Mouse (Mus musculus): Measurements from ENCODE around the gene Itgb1bp1. TPM values are rescaled to one million over a fixed set of nuclear protein-coding genes. Genes with fewer than 3 reads are reported as not detected.

Itgb1bp1 gene
- polyA plus RNA-seq, 1 experiment from 2014 or later, result 38.7 TPM

GRCm38 (mm10) chr12:21234560-21234959 is 51.5 kb downstream of the Itgb1bp1 start:
- WGBS, result 76% methylated on average over 2 of the region's 2 CpGs
- peaks cover 9% of the 10 kb centered on the region for H3K36me3 ChIP-seq (ENCODE audit: control insufficient read depth, insufficient read depth)

GRCm38 (mm10) chr12:21233727-21234126 is 52.4 kb downstream of the Itgb1bp1 start:
- 89% methylated on average over 7 of the region's 7 CpGs for WGBS
- ATAC-seq (replicated peaks; ENCODE audit: extremely low read depth, insufficient read depth, low FRiP score), result no peak
- Histone ChIP-seq H3K4me1 (ENCODE audit: control insufficient read depth, insufficient read depth, low read length) (no peaks in the 10 kb centered on the region), H3K9me3 (replicated peaks; ENCODE audit: control insufficient read depth, low read length) (no peaks in the 10 kb centered on the region), H3K4me3 (ENCODE audit: low read length) (no peak overlapping the region), H3K9ac (ENCODE audit: low read length) (no peak overlapping the region), H3K4me2 (ENCODE audit: low read depth, low read length) (no peak overlapping the region), H3K36me3 (ENCODE audit: control insufficient read depth, insufficient read depth) (peaks cover 7% of the 10 kb centered on the region), H3K27me3 (ENCODE audit: control insufficient read depth, insufficient read depth, low read length) (no peaks in the 10 kb centered on the region), H3K27ac (ENCODE audit: low read length) (no peak overlapping the region)

More at GRCm38 (mm10) chr12:21234560-21234959, 51.5 kb downstream of the Itgb1bp1 start:
- no peaks in the 10 kb centered on the region for H3K9me3 ChIP-seq (replicated peaks; ENCODE audit: control insufficient read depth, low read length)
- H3K9ac ChIP-seq (ENCODE audit: low read length), result no peak overlapping the region
- H3K27ac ChIP-seq (ENCODE audit: low read length), result no peak overlapping the region
- no peaks in the 10 kb centered on the region for H3K4me1 ChIP-seq (ENCODE audit: control insufficient read depth, insufficient read depth, low read length)
- H3K27me3 ChIP-seq (ENCODE audit: control insufficient read depth, insufficient read depth, low read length), result no peaks in the 10 kb centered on the region
- H3K4me3 ChIP-seq (ENCODE audit: low read length), result no peak overlapping the region
- ATAC-seq (replicated peaks; ENCODE audit: extremely low read depth, insufficient read depth, low FRiP score), result no peak
- H3K4me2 ChIP-seq (ENCODE audit: low read depth, low read length), result no peak overlapping the region

GRCm38 (mm10) chr12:21229076-21229918 is 56.8 kb downstream of the Itgb1bp1 start:
- Histone ChIP-seq H3K4me3 (ENCODE audit: low read length) (no peak overlapping the region), H3K9ac (ENCODE audit: low read length) (no peak overlapping the region), H3K36me3 (ENCODE audit: control insufficient read depth, insufficient read depth) (peaks cover 7% of the 10 kb centered on the region), H3K4me2 (ENCODE audit: low read depth, low read length) (no peak overlapping the region), H3K27me3 (ENCODE audit: control insufficient read depth, insufficient read depth, low read length) (no peaks in the 10 kb centered on the region), H3K27ac (ENCODE audit: low read length) (no peak overlapping the region), H3K4me1 (ENCODE audit: control insufficient read depth, insufficient read depth, low read length) (peaks cover 15% of the 10 kb centered on the region), H3K9me3 (replicated peaks; ENCODE audit: control insufficient read depth, low read length) (no peaks in the 10 kb centered on the region)
- ATAC-seq (replicated peaks; ENCODE audit: extremely low read depth, insufficient read depth, low FRiP score), result no peak
- WGBS, result 71% methylated on average over 17 of the region's 17 CpGs

- H3K4me2 ChIP-seq (ENCODE audit: low read depth, low read length), result no peak overlapping the region
- H3K4me1 ChIP-seq (ENCODE audit: control insufficient read depth, insufficient read depth, low read length), result peaks cover 15% of the 10 kb centered on the region
- H3K27me3 ChIP-seq (ENCODE audit: control insufficient read depth, insufficient read depth, low read length), result no peaks in the 10 kb centered on the region
- ATAC-seq (replicated peaks; ENCODE audit: extremely low read depth, insufficient read depth, low FRiP score), result no peak
- H3K27ac ChIP-seq (ENCODE audit: low read length), result no peak overlapping the region
- peaks cover 7% of the 10 kb centered on the region for H3K36me3 ChIP-seq (ENCODE audit: control insufficient read depth, insufficient read depth)
- 88% methylated on average over 4 of the region's 4 CpGs for WGBS
- H3K9ac ChIP-seq (ENCODE audit: low read length), result no peak overlapping the region
- H3K9me3 ChIP-seq (replicated peaks; ENCODE audit: control insufficient read depth, low read length), result no peaks in the 10 kb centered on the region
- H3K4me3 ChIP-seq (ENCODE audit: low read length), result no peak overlapping the region
Measured at GRCm38 (mm10) chr12:21228650-21229049, 57.4 kb downstream of the Itgb1bp1 start.

DNA sequence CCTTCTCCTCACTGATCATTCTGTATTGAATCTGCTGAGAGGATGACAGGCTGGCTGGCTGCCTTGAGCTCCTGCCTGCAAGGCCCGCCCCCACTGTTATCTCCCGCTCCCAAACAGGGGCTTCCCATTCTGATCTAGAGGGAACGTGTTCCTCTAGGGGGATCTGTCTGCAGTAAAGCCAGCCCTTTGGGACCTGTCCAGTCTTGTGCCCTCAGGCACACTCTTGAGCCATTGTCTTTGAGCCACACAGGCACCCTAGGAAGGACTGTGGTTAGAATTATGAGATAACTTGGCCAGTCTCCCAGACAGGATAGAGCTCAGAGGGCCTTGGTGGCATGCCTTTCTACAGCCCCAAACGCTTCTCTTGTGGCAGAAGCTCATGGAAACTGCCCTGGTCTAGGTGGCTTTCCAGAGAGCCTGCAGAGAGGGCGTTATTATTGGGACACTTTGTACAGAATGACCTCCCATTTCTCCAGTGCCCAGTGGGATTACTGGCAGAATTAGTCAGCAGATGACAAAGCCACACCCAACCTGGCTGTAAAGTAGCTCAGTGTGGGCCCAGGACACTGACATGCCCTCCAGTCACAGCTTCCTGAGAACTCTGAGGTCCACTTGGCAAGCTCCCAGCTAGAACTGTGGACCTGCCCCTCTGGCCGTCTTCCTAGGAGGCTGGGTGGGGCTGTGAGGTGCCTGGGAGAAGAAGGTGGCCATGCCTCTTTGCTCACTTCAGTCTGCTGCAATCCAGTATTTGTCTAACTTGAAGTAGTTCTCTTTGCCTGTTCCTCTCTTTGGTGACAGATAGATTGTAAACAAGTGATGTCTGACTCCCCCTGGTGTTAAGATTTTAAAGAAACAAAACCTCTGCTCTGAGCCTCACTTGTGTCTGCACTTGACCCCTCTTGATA is 58.8 kb downstream of the Itgb1bp1 start:
- Histone ChIP-seq H3K9ac (ENCODE audit: low read length) (no peak overlapping the region), H3K4me2 (ENCODE audit: low read depth, low read length) (no peak overlapping the region), H3K4me3 (ENCODE audit: low read length) (no peak overlapping the region), H3K4me1 (ENCODE audit: control insufficient read depth, insufficient read depth, low read length) (peaks cover 15% of the 10 kb centered on the region), H3K27me3 (ENCODE audit: control insufficient read depth, insufficient read depth, low read length) (no peaks in the 10 kb centered on the region), H3K36me3 (ENCODE audit: control insufficient read depth, insufficient read depth) (peaks cover 7% of the 10 kb centered on the region), H3K27ac (ENCODE audit: low read length) (peak overlapping the region; percentile 76), H3K9me3 (replicated peaks; ENCODE audit: control insufficient read depth, low read length) (no peaks in the 10 kb centered on the region)
- peak; percentile 83 for ATAC-seq (replicated peaks; ENCODE audit: extremely low read depth, insufficient read depth, low FRiP score)
- 15% methylated on average over 6 of the region's 6 CpGs for WGBS

DNA sequence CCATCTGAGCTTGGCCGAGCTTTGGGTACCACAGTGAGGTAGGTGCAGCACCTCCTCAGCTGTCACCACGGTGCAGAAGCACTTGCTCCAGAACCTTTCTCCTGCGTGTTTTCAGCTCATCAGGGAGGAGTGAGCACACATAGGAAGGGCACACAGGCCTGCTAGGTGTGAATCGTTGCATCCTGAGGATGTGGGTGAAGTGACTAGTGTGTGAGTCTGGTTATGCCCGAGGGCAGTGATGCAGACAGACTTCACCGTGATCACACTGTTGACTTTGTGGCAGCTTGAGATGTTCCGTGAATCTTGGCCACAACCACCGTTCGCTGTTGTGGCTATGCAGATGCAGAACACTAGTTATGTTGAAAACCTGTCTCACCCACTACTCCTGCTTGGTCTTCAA is 59.8 kb downstream of the Itgb1bp1 start:
- no peak overlapping the region for H3K27ac ChIP-seq (ENCODE audit: low read length)
- peaks cover 2% of the 10 kb centered on the region; the same call in 1 of the 2 replicates for H3K36me3 ChIP-seq (ENCODE audit: control insufficient read depth, insufficient read depth)
- H3K9me3 ChIP-seq (replicated peaks; ENCODE audit: control insufficient read depth, low read length), result no peaks in the 10 kb centered on the region
- H3K4me1 ChIP-seq (ENCODE audit: control insufficient read depth, insufficient read depth, low read length), result peaks cover 15% of the 10 kb centered on the region
- 80% methylated on average over 9 of the region's 9 CpGs for WGBS
- no peak overlapping the region for H3K4me2 ChIP-seq (ENCODE audit: low read depth, low read length)
- no peak overlapping the region for H3K9ac ChIP-seq (ENCODE audit: low read length)
- no peaks in the 10 kb centered on the region for H3K27me3 ChIP-seq (ENCODE audit: control insufficient read depth, insufficient read depth, low read length)
- no peak overlapping the region for H3K4me3 ChIP-seq (ENCODE audit: low read length)
- no peak for ATAC-seq (replicated peaks; ENCODE audit: extremely low read depth, insufficient read depth, low FRiP score)

GRCm38 (mm10) chr12:21225358-21225757 is 60.7 kb downstream of the Itgb1bp1 start:
- 0 out of 2 replicates have a peak, but pooled peaks cover 2% of the 10 kb centered on the region for H3K36me3 ChIP-seq (ENCODE audit: control insufficient read depth, insufficient read depth)
- H3K4me1 ChIP-seq (ENCODE audit: control insufficient read depth, insufficient read depth, low read length), result peaks cover 15% of the 10 kb centered on the region
- H3K27me3 ChIP-seq (ENCODE audit: control insufficient read depth, insufficient read depth, low read length), result no peaks in the 10 kb centered on the region
- H3K4me2 ChIP-seq (ENCODE audit: low read depth, low read length), result no peak overlapping the region
- WGBS, result 77% methylated on average over 8 of the region's 8 CpGs
- H3K9ac ChIP-seq (ENCODE audit: low read length), result no peak overlapping the region
- no peak overlapping the region for H3K27ac ChIP-seq (ENCODE audit: low read length)
- no peaks in the 10 kb centered on the region for H3K9me3 ChIP-seq (replicated peaks; ENCODE audit: control insufficient read depth, low read length)
- no peak for ATAC-seq (replicated peaks; ENCODE audit: extremely low read depth, insufficient read depth, low FRiP score)
- H3K4me3 ChIP-seq (ENCODE audit: low read length), result no peak overlapping the region

DNA sequence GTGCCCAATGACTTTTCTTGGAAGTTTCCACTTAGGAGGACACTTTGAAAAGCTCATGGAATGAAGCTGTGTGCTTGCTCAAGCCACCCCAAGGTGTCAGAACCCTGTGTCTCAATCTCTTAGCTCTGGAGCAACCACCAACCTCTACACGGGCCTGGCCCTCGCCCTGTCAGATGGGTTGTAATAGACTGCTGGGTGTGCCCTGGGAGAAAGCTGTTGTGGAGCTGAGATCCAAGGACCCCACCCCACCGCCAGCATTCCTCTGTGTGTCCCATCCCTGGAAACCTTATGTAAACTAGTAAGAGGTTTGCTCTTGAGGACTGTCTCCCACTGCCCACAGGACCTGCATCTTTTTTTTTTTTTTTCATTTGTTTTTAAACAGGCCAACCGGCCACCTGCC is 62.2 kb downstream of the Itgb1bp1 start:
- Histone ChIP-seq H3K4me2 (ENCODE audit: low read depth, low read length) (no peak overlapping the region), H3K9me3 (replicated peaks; ENCODE audit: control insufficient read depth, low read length) (no peaks in the 10 kb centered on the region), H3K4me1 (ENCODE audit: control insufficient read depth, insufficient read depth, low read length) (peaks cover 15% of the 10 kb centered on the region), H3K27me3 (ENCODE audit: control insufficient read depth, insufficient read depth, low read length) (no peaks in the 10 kb centered on the region), H3K27ac (ENCODE audit: low read length) (no peak overlapping the region), H3K36me3 (ENCODE audit: control insufficient read depth, insufficient read depth) (no peaks in the 10 kb centered on the region), H3K9ac (ENCODE audit: low read length) (no peak overlapping the region), H3K4me3 (ENCODE audit: low read length) (no peak overlapping the region)
- no peak for ATAC-seq (replicated peaks; ENCODE audit: extremely low read depth, insufficient read depth, low FRiP score)
- WGBS, result 87% methylated on average over 4 of the region's 4 CpGs

DNA sequence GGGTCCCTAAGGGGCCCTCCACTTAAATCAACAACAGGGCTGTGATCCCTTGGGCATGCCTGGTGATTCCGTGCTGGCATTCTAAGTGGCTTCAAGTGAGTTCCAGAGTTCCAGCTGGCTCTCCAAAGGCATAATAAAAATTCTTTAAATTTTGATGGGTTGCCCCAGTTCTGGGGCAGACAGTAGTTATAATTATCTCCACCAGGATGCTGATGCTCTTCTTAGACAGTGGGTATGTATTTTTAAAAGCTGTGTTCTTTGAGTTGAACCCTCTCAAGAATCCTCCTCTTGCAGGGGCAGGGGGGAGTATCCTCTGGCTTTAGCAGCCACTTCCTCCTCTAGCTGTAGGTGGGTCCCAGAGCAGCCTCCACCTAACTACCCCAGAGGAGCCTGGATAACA is 65.5 kb downstream of the Itgb1bp1 start:
- no peak for ATAC-seq (replicated peaks; ENCODE audit: extremely low read depth, insufficient read depth, low FRiP score)
- Histone ChIP-seq H3K4me3 (ENCODE audit: low read length) (no peak overlapping the region), H3K9ac (ENCODE audit: low read length) (no peak overlapping the region), H3K4me2 (ENCODE audit: low read depth, low read length) (no peak overlapping the region), H3K36me3 (ENCODE audit: control insufficient read depth, insufficient read depth) (peaks cover 5% of the 10 kb centered on the region; the same call in 1 of the 2 replicates), H3K27ac (ENCODE audit: low read length) (no peak overlapping the region), H3K27me3 (ENCODE audit: control insufficient read depth, insufficient read depth, low read length) (no peaks in the 10 kb centered on the region), H3K9me3 (replicated peaks; ENCODE audit: control insufficient read depth, low read length) (no peaks in the 10 kb centered on the region), H3K4me1 (ENCODE audit: control insufficient read depth, insufficient read depth, low read length) (no peaks in the 10 kb centered on the region)
- 51% methylated on average over 1 of the region's 1 CpGs for WGBS
